Mouse (Mus musculus) right cerebral cortex, adult 18-20 months (tissue): ENCODE measurements around the gene Wdr92.
"Not testable (repeated sequence)": the region's sequence is repeated elsewhere in the genome, so short reads cannot be mapped to it uniquely, and the experiment has no call there.

ENCODE experiments used
- DNase-seq: peaks from one replicate; pipeline ENCODE4 v3.0.0; 2022; ENCODE audit warnings: mixed read lengths

The Wdr92 gene

DNA sequence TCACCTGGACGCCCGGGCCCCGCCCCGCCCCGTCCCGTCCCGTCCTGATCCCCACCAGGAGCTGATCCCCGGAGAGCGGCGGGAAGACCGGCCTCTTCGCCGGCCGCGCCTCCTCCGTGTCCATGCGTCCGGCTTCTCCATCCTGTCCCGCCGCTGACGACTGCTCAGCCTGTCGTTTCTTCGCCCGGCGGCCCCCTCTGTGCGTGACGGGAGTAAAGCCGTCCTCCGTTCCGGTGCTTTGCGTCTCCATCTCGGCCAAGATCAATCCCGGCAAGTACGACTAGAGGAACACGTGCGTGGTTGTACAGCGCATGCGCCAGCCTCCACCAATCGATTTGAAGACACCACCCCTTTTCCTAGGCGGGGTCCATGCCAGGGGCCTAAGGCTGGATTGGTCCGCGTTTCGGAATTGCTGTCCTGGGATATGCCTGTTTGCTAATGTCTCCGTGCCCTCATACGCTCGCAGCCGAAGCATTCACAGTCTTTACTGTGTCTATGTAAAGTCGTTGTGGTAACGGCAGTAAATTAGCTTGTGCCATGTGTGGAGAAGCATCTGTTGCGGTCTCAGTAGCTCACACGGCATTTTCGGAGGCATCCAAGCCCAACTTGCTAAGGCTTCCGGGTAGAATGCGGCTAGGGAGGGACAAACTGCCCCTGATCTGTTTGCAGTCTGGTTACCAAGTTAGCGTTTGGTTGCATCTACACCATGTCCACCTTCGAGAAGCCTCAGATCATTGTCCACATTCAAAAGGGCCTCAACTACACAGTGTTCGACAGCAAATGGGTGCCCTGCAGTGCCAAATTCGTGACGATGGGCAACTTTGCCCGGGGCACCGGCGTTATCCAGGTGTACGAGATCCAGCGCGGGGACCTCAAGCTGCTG lies 29.6 kb downstream of the Wdr92 start, which contains the start of gene Pno1:
TSS of gene Pno1 (minus strand) at position 311 of the 883 bp plus-strand sequence.
- peak; percentile 96 for DNase-seq

DNA sequence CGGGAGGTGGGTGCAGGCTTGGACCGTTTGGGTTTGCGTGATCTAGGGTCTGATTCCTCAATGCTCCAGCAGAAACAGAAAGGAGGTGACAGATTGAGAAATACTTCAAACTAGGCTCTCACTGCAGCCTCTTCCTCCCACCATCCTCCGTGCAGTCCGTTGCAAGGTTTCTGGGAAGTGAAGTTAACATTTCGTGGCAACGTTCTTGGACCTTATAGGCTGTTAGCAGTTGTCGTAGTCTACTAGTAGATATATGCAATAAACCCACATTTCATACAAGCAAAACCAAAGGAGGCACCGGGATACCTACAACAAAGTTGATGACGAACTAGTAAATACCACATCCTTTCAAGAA lies 30.2 kb downstream of the Wdr92 start:
- DNase-seq, result no peak

DNA sequence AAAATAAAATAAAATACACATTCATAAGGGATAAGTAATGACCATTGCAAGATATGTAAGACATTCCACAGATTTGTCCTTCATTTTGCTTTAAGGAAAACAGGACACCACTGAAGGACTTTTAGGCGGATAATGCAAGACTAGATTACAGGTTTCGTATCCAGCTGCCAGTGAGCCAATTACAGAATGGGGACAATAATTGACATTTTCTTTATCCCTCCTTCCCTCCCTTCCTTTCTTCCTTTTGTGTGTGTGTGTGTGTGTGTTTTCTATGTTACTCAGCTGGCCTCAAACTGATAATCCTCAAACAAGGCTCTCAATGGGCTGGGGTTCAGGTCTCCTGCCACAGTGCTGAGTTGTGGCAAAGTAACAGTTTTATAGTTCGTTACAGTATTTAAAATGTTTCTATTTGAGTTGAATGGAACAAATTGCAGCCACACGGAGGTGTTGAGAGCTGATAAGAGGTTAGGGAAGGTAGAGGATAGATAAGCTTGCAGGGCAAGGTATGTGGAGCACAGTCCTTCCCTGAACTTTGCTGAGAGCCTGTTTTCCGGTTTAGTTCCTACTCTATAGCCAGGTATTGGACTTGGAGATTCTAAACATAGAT lies 31.1 kb downstream of the Wdr92 start:
- DNase-seq, result no peak

DNA sequence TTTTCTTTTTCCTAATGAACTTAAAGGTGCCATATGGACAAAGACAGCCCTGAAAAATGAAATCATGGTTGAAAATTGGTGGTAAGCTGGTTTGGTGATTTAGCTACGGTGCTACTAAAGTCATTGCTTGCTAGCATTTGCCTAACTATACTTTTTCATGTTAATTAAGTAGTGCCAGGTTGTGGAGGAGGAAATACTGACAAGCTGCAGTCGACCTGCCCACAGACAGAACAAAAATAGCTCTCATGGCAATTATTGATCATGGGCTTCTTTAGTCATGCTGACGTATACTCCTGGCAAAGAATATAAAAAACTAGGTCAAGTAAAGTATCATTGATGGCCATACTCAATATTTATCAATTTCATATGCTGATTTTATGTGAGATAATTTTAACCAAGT lies 33.6 kb downstream of the Wdr92 start:
- DNase-seq, result no peak

DNA sequence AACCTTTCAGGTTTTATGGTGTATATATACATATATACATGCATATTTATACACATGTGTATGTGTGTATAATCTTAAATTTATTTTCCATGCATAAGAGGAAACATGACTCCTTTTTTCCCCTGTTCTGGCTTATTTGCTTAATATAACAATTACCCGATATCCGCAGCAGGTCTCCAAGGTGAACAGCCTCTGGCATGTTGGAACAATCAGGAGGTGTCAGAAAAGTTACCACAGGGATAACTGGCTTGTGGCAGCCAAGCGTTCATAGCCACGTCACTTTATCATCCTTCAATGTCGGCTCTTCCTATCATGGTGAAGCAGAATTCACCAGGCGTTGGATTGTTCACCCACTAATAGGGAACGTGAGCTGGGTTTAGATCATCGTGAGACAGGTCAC lies 39.2 kb downstream of the Wdr92 start:
- no peak for DNase-seq

DNA sequence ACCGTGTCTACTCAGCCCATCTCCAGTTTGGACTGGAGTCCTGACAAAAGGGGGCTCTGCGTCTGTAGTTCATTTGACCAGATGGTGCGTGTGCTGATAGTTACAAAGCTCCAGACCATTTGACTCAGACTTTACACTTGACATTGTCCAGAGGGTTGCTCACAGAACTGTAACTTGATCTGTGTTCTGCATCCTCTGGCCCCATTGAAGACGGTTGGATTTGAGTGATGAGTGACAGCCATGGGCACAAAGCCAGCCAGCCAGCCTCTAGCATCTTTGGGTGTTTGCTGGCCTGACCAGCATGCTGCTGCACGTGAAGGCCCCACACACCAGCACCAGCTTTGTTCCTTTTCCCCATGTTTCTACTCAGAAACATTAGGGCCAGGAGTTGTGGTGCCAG lies 50.9 kb downstream of the Wdr92 start:
- DNase-seq, result no peak

DNA sequence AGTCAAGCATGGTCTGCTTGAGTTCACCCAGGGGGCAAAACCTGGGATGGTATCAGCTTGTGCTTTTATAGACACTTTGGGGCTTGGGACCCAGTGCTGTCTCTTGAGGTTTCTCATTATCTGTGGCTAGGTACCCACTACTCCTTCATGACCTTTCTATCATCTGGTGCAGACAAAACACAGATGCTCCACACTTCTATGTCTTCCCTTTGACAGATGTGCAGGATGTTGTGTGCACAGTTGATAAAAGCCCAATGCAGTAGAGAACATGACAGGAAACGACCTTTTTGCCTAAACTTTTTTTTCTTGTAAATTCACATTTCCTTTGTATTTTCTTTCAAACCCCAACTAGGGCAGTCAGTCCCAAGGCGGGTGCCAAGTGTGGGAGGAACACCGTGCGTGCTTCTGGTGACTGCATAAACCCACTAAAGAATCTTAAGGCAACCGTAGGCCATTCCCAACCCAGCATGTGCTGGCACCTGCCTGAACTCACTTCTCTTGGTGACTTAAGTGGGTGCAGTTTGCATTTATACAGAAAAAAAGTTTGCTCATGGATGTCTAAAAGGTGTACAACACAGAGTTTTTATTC lies 54.6 kb downstream of the Wdr92 start:
- no peak for DNase-seq

DNA sequence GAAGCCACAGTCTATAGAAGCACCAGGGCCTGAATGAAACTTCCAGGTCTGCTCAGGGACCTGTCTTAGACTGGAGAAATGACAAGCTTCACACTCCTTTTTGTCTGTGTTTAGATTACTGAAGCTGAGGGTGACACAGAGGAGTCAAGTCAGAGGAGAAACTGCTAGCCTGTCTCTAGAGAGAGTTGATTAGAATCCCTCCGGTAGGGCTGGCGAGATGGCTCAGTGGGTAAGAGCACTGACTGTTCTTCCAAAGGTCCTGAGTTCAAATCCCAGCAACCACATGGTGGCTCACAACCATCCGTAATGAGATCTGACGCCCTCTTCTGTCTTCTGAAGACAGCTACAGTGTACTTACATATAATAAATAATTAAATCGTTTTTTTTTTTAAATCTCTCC lies 56.7 kb downstream of the Wdr92 start:
- DNase-seq, result not testable (repeated sequence)

DNA sequence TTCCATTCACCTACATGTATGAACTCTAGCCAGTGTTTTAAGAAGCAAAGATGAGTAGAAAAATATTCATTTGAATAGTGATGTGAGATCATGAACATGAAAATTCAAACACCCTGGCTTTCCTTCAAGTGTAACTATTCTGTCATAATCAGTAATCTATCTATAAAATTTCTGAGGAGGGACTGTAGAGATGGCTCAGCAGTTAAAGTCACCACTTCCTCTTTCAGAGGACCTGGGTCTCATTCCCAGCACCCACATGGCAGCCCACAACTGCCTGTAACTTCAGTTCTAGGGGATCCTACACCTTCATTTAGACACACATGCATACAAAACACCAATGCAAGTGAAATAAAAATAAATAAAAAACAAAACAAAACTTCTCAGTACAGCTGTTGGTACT lies 66.8 kb downstream of the Wdr92 start:
- DNase-seq, result no peak

DNA sequence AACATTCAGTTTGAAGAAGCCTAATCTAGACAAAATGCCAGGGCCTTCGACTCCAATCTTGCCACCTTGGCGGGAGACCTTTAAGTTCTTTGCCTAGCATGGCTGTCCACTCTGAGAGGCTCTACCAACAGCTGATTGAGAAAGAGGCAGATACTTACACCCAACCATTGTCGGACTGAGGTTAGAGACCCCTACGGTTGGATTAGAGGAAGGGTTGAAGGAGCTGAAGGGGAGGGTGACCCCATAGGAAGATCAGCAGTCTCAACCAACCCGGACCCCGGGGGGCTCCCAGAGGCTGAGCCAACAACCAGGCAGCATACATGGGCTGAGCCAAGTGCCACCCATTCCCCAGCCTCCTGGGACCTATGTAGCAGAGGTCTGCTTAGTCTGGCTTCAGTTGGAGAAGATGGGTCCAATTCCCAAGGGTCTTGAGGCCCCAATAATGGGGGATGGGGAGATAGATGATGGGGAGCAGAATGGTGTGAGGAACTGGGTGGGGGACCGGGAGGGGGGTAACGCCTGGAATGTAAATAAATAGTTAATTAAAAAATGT lies 75.0 kb downstream of the Wdr92 start:
- no peak for DNase-seq

DNA sequence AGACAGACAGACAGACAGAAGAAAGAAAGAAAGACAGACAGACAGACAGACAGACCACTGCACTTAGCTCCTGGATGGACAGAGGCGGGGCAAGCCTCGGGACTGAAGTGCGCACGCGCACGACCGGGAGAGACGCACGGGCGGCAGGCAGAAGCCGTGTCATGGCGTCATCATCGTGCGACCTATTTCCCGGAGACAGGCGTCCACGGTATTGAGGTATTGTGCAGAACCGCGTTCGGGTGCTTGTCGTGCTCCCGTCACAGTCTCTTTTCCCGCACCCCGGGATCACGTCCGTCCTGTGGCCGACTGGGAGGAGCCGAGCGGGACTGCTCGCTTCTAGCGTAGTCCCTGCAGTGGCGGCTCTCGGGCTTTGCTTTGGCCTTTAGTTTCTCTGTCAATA lies 75.5 kb downstream of the Wdr92 start, which contains the start of gene C1d:
TSS of gene C1d (plus strand) at position 137 of the 400 bp plus-strand sequence.
- peak; percentile 97 for DNase-seq

DNA sequence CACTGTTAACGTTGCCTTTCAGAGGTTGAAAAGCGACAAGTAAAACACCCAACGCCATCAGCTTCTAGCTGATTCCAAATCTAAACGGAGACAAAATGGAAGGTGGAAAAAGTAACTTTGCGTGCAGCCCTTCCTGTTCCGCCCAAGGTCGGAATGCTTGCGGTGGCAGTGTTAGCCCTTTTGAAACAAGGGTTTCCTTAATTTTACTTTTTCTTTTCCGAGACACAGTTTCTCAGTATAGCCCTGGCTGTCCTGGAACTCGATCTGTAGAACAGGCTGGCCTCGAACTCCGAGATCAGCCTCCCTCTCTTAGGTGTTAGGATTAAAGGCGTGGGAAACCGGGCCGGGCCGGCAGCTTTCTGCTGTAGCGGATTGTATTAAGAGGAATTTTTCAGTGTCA lies 76.0 kb downstream of the Wdr92 start:
- DNase-seq, result peak; percentile 19

DNA sequence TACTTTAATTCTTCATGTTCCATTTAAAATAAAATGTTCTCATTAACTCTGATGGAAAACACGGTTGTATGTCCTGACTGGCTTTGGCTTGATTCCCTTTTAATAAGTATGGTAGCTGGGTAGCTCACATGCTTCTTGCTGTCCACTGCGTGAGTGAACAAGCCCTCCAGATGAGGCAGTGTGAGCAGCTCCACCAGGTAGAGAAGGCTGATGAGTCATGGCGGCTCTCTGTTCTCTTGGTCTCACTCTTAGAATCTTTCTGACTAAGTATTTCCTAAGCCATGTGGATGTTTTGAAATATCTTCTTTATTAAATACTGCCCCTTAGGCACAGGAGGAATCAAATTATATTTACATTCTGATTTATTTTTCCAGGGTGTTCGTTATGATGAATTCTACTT lies 85.3 kb downstream of the Wdr92 start:
- DNase-seq, result no peak

DNA sequence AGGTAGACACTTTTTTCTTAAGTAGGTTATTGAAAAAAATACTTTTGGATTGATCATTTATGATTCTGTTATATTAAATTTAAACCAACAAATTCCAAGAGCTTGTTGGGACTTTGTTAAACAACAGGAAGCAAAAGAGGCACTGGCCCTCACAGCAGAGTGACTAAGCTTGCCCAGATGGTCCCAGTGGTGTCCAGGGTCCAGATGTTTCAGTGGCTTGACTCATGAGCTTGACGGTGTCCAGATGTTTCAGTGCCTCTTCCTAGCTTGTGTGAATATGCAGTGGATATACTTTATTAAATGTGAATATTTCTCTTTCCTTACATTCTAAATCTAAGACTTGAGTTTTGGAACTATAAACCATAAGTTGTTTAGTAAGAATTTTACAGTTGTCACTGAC lies 86.9 kb downstream of the Wdr92 start:
- no peak for DNase-seq

DNA sequence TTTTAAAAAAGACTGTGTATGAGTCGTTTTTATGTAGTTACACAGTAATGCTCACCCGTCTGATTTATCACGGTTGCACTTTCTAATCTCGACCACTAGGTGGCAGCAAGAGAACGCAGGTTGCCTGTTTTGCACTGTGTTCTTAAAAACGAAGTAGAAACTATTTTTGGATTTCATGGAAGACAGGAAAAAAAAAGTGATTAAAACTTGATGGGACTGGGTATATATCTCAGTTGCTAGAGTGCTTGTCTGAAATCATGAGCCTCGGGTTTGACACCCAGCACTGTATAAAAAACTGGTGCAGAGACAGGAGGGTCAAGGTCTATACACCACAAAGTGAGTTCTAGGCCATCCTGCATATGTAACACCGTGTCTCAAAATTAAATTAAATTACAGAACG lies 98.1 kb downstream of the Wdr92 start:
- peak; percentile 34 for DNase-seq
